In genomic region chr10:95385801-95386203, GRCm38 (mm10) we compare ENCODE assay signal across 14 mouse cellular contexts. TPM values are rescaled to one million over a fixed set of nuclear protein-coding genes. Genes with fewer than 3 reads are reported as not detected.
DNase-seq lines count a peak whose midpoint lies in the region; ATAC-seq and TF ChIP-seq lines count a peak whose summit lies in the region.
"Had no signal": no experiment of that assay in that cellular context is flagged by ENCODE, and none has a peak within 500 bp of the region (broad histone marks: within the 10 kb centered on the region; RNA-seq: fewer than 3 reads in every experiment).

No protein-coding gene starts in this region.

- ATAC-seq in limb, embryonic 14.5 days (ENCODE audit: low FRiP score, low read depth) = no peak
- no peak for ATAC-seq in inflammation-experienced regulatory T-cells, adult 6 months
- ATAC-seq: forebrain, embryonic 14.5 days had no signal

- DNase-seq in limb, embryonic 14.5 days (ENCODE audit: low spot score) = peak; percentile 61
- DNase-seq in limb, embryonic 10.5 days (ENCODE audit: low spot score) = no peak
- peak; percentile 34 for DNase-seq in adipocyte (ENCODE audit: low spot score)
- DNase-seq in lung, adult 18-20 months = peak; percentile 72 to 89
- DNase-seq in heart, adult 8-10 months (ENCODE audit: low spot score) = no peak
- DNase-seq: cerebellum, adult 2 months; gastrocnemius, postnatal 10 days; right cerebral cortex, adult 18-20 months had no signal

- no peak for TF ChIP-seq POLR2A in limb, embryonic 14.5 days (IDR thresholded peaks at IDR 0.05; ENCODE audit: borderline replicate concordance, extremely low read depth, insufficient read depth, insufficient read length)
- TF ChIP-seq POLR2A in myocyte (IDR thresholded peaks at IDR 0.05; ENCODE audit: insufficient read length, low read depth) = no peak

- no peaks in the 10 kb centered on the region for H3K79me2 ChIP-seq in myocyte (ENCODE audit: control insufficient read depth, insufficient read depth)

- H3K36me3 ChIP-seq in limb, embryonic 14.5 days (ENCODE audit: control insufficient read depth, insufficient read depth, low read length) = no peaks in the 10 kb centered on the region
- H3K36me3 ChIP-seq in limb, embryonic 10.5 days = no peaks in the 10 kb centered on the region
- H3K36me3 ChIP-seq in myocyte (ENCODE audit: control insufficient read depth, insufficient read depth) = no peaks in the 10 kb centered on the region
- H3K36me3 ChIP-seq: hindbrain, embryonic 15.5 days; limb, embryonic 13.5 days had no signal

- WGBS in limb, embryonic 14.5 days = 59% methylated on average over 4 of the region's 4 CpGs
- WGBS in limb, embryonic 10.5 days = 85% methylated on average over 4 of the region's 4 CpGs

- H3K4me3 ChIP-seq in limb, embryonic 14.5 days (replicated peaks; ENCODE audit: low read length) = no peak overlapping the region
- no peak overlapping the region for H3K4me3 ChIP-seq in limb, embryonic 10.5 days
- no peak overlapping the region for H3K4me3 ChIP-seq in myocyte
- H3K4me3 ChIP-seq: hindbrain, embryonic 15.5 days; limb, embryonic 13.5 days; neural tube, embryonic 15.5 days had no signal

- no peak overlapping the region for H3ac ChIP-seq in myocyte (ENCODE audit: control insufficient read depth, insufficient read length)

- H3K27me3 ChIP-seq in limb, embryonic 14.5 days (ENCODE audit: control insufficient read depth, insufficient read depth, low read length) = no peaks in the 10 kb centered on the region
- no peaks in the 10 kb centered on the region for H3K27me3 ChIP-seq in limb, embryonic 10.5 days (ENCODE audit: low read depth, poor library complexity, severe bottlenecking)
- H3K27me3 ChIP-seq in myocyte (ENCODE audit: control insufficient read depth, insufficient read depth, insufficient read length) = no peaks in the 10 kb centered on the region
- H3K27me3 ChIP-seq: hindbrain, embryonic 15.5 days; limb, embryonic 13.5 days; neural tube, embryonic 15.5 days had no signal

- H3K9me3 ChIP-seq in limb, embryonic 14.5 days (ENCODE audit: control insufficient read depth, low read length) = no peaks in the 10 kb centered on the region
- H3K9me3 ChIP-seq in limb, embryonic 10.5 days (replicated peaks) = no peaks in the 10 kb centered on the region
- H3K9me3 ChIP-seq: hindbrain, embryonic 15.5 days; limb, embryonic 13.5 days; neural tube, embryonic 15.5 days had no signal

- no peak overlapping the region for H3K9ac ChIP-seq in limb, embryonic 14.5 days (ENCODE audit: low read depth, low read length, severe bottlenecking)
- H3K9ac ChIP-seq: hindbrain, embryonic 15.5 days; limb, embryonic 13.5 days; neural tube, embryonic 15.5 days had no signal

- no peak overlapping the region for H3K27ac ChIP-seq in limb, embryonic 14.5 days (replicated peaks; ENCODE audit: low read depth, low read length)
- no peak overlapping the region for H3K27ac ChIP-seq in limb, embryonic 10.5 days
- H3K27ac ChIP-seq: hindbrain, embryonic 15.5 days; limb, embryonic 13.5 days; neural tube, embryonic 15.5 days had no signal

- H3K4me2 ChIP-seq in limb, embryonic 14.5 days (replicated peaks; ENCODE audit: low read depth, low read length, severe bottlenecking) = no peak overlapping the region
- H3K4me2 ChIP-seq in myocyte (ENCODE audit: low read depth) = no peak overlapping the region
- H3K4me2 ChIP-seq: hindbrain, embryonic 15.5 days; limb, embryonic 13.5 days; neural tube, embryonic 15.5 days had no signal

- H3K4me1 ChIP-seq in limb, embryonic 14.5 days (ENCODE audit: control insufficient read depth, insufficient read depth, low read length) = peaks cover 5% of the 10 kb centered on the region; the same call in 1 of the 2 replicates
- no peaks in the 10 kb centered on the region for H3K4me1 ChIP-seq in limb, embryonic 10.5 days
- H3K4me1 ChIP-seq: hindbrain, embryonic 15.5 days; neural tube, embryonic 15.5 days had no signal

TF ChIP-seq in myocyte, 11 proteins besides CTCF, POLR2A, EP300 and RAD21:
- no peak for TF ChIP-seq MYOG (IDR thresholded peaks at IDR 0.05; ENCODE audit: control insufficient read depth in 1 of 3, insufficient read depth in 1 of 3, insufficient read length in 2 of 3, low read depth in 2 of 3)
- TF ChIP-seq REST (IDR thresholded peaks at IDR 0.05; ENCODE audit: insufficient read depth, insufficient read length) = no peak
- TF ChIP-seq TCF12 (IDR thresholded peaks at IDR 0.05; ENCODE audit: insufficient read depth, poor library complexity, severe bottlenecking) = no peak
- TF ChIP-seq CEBPB (IDR thresholded peaks at IDR 0.05; ENCODE audit: insufficient read depth, poor library complexity, severe bottlenecking) = peak; percentile 76
- no peak for TF ChIP-seq SRF (IDR thresholded peaks at IDR 0.05; ENCODE audit: control insufficient read depth, insufficient read length, low read depth)
- TF ChIP-seq TCF3 (IDR thresholded peaks at IDR 0.05; ENCODE audit: insufficient read length, low read depth) = no peak
- TF ChIP-seq MAX (IDR thresholded peaks at IDR 0.05; ENCODE audit: low read depth) = no peak
- TF ChIP-seq USF1 (IDR thresholded peaks at IDR 0.05; ENCODE audit: low read depth) = no peak

RNA-seq across cellular contexts. Expression of gene Socs2, which starts 31.2 kb away (rescaled TPM):
- 23.2 and 32.8 TPM in 2 replicates for polyA plus RNA-seq in limb, embryonic 14.5 days (2012; rRNA removed)
- polyA plus RNA-seq in limb, embryonic 14.5 days (2014; fragmentation: Nextera tagmentation; extraction: Ambion mirVana) = 54.0 and 54.7 TPM in 2 replicates
- polyA plus RNA-seq in limb, embryonic 10.5 days (2016; fragmentation: Nextera tagmentation; extraction: Ambion mirVana) = 34.5 and 40.8 TPM in 2 replicates
- 27.5 TPM for polyA plus RNA-seq in myocyte (2012; fragmentation: generic; extraction: Trizol)
- 10 to 100 TPM; 39.1 to 62.3 (median 45.0) TPM for total RNA-seq in heart, adult 8-10 months (2022)
- polyA plus RNA-seq in inflammation-experienced regulatory T-cells, adult 6 months (2017; shearing (Covaris generic)) = 10 to 100 TPM; 27.9 to 49.8 (median 37.4) TPM

Comparison
In these comparisons a context has a peak if more than half of its experiments do, and no peak if none do; other contexts are left out.
1. DNase-seq: peak in limb, embryonic 14.5 days (single experiment), adipocyte (single experiment) and lung, adult 18-20 months (2 of 2); none in limb, embryonic 10.5 days (single experiment) and heart, adult 8-10 months (single experiment).